Mouse (Mus musculus): ENCODE measurements at regions not wholly inside any gene's neighbourhood (a gene's known extent, or its start where the extent isn't known, plus 50 kb on each side); places are given as distances from the start of the nearest gene placed in this dataset.

DNA sequence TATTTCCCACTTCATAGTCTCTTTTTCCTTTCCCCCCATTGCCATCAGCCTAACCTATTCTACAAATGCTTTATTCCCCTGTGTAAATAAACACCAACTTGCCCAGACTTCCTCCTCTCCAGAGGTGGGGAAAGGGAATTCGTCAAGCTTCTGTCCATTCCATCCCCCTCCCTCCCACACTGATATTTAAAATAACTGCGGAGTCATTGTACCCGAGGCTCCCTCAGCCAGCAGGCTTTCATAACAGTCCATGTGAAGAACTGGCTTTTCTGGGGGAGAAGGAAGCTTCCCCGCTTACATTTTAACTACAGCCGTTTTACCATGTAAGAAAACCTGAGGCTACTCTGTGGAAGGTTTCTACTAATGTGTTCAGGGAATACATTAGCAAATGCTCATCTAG, 193.1 kb upstream of the Cnksr2 start:
- peak; percentile 8 for DNase-seq

DNA sequence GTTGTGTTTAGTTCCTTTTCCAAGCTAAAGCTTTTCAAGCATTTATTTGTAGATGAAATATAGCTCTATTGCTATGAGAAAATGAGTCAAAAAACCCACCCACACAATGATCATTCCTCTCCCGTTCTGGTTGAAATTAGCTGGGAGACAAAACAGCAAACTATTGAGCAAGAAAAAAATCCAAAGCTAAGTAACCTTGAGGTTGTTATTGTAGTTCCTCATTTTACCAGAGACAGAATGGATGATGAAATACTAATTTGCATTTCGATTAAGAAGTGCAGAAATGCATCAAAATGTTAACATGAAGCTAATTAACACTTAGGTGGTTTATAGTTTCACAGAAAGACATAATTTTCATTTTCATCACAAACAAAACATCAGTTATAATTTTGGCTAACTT, 166.1 kb upstream of the Cnksr2 start:
- DNase-seq: no peak

DNA sequence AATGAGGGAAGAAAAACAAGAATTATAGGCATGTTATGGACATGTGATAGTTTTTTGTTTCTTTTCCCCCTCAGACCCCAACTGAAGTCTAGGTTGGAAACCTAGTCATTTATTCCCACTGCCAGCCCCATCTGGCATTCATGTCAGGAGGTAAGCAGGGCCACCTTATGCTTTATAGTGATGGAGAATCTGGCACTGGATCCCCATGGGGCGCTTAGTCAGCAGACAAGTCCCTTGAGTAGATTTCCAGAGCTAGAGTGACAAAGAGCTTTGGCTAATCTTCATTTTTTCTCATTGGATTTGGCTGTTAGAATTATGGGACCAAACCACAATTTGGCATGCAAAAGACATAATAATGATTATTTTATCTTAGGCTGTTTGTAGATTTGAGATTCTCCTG, 152.4 kb upstream of the Cnksr2 start:
- DNase-seq: no peak

DNA sequence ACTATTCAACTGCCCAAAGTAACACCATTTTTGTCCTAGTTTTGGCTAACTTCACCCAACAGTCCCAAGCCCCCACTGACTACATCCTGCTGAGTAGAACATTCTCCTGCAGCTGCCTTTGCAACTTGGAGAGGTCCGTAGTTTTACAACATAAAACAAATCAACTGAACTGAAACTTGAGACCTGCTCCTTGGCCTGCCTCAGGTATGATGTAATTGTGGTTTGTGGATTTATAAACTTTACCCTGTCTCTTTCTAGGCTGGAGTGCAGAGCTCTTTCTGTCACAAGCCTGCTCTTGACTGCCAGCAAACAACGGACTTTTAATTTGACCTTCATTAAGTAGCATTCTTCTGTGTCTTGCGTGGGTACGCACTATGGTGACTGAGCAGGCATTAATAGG, 138.4 kb upstream of the Cnksr2 start:
- DNase-seq: no peak

DNA sequence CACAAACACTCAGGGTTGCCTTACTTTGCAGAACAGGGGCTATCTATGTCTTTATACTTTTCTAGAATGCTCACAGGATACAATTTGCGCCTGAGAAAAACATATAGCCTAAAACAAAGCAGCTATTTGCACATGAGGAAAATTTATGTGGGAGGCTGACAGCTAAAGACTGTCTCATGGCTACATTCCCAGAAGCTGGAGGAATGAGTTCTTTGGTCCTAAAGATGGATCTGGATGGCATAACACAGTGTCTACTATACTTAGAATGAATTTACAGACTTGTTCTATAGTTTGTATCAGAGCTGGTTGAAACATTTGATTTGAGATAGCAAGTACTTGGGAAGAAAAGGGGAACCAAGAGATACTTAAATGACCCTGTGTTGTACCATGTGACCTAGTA, 137.3 kb upstream of the Cnksr2 start:
- no peak for DNase-seq

DNA sequence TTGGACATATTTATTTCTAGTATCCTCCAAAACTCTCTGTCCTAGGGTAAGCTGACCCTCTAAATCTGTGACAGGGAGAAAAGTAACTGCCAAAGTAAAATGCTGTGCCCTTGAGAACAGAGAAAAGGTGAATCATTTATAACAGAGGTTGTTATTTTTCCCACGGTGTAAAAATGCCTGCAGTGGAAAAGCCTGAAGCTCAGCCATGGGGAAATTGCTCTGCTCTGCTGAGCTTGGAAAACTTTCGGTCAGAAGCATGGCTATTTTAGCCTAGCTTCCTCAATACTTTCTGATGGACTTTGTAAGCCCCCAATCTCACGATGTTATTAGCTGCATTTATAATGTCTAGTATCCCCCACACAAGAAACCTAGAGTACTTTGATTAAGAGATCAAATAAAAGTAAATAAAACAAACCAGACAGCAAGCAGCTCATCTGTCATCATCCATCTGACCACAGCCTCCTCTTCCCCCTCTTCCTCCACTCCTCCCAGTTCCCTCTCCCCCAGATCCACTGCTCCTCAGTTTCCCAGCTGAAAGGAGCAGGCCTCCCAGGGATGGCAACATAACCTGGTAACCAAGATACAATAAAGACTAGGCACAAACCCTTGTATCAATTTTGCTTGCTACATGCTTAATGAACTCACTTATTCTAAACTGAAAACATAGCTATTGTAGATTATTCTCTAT, 92.9 kb upstream of the Cnksr2 start:
- no peak for DNase-seq

DNA sequence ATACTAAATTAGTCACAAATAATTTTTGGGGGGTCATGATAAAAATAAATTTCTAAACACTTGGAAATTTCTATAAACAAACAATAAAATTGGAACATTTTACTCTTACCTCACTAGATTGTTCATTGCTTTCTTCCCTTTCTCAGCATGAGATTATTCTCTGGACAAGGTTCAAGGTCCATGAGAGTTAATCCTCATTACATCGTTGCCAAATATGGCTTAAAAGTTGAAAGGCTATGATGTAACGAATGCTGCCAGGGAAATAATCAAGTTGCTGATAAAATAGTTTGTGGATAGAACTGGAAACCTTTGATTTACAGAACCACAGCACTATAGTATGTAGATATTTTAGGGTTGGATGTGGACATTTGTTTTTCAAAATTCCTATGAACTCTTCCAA, 90.4 kb upstream of the Cnksr2 start:
- no peak for DNase-seq
